Mouse (Mus musculus) MEL (cell line): Measurements from ENCODE around the gene Kalrn. TPM values are rescaled to one million over a fixed set of nuclear protein-coding genes. Genes with fewer than 3 reads are reported as not detected.

Experiments used
- DNase-seq: peaks from one replicate; pipeline ENCODE4 v3.0.0; 2011; ENCODE audit warnings: low read depth, low spot score
- H3K27ac ChIP-seq: 2 replicates; pipeline ENCODE4 v1.5.1; 2012; ENCODE audit warnings: low read depth, mild to moderate bottlenecking, control low read depth, low read length, moderate library complexity; ENCODE audit not compliant: control insufficient read depth
- H3K27me3 ChIP-seq, 2 experiments: fragments of 150-350 bp in 1 of 2; sonication (generic) in 1 of 2; 2 replicates each; pipeline ENCODE4 v1.6.1; 2012; ENCODE audit warnings: low read length in 2 of 2, mild to moderate bottlenecking in 2 of 2, improper control_type of control experiment in 1 of 2, moderate library complexity in 1 of 2; ENCODE audit not compliant: insufficient read depth in 2 of 2, control insufficient read depth in 1 of 2
- H3K36me3 ChIP-seq, 2 experiments: 2 replicates each; pipeline ENCODE4 v1.6.1; 2012 to 2014; ENCODE audit warnings: low read length in 2 of 2, improper control_type of control experiment in 1 of 2, inconsistent platforms in 1 of 2, mild to moderate bottlenecking in 1 of 2; ENCODE audit not compliant: insufficient read depth in 2 of 2, control insufficient read depth in 1 of 2
- H3K4me1 ChIP-seq, 2 experiments: fragments of 150-350 bp in 1 of 2; sonication (generic) in 1 of 2; 2 replicates each; pipeline ENCODE4 v1.6.1; 2012; ENCODE audit warnings: low read length in 2 of 2, improper control_type of control experiment in 1 of 2, mild to moderate bottlenecking in 1 of 2; ENCODE audit not compliant: insufficient read depth in 2 of 2, control insufficient read depth in 1 of 2
- H3K4me3 ChIP-seq, 2 experiments: fragments of 150-350 bp in 1 of 2; sonication (generic) in 1 of 2; 2 replicates each; pipeline ENCODE4 v1.5.1; 2012; ENCODE audit warnings: low read depth in 2 of 2, low read length in 2 of 2, mild to moderate bottlenecking in 2 of 2, moderate library complexity in 2 of 2, control low read depth in 1 of 2, improper control_type of control experiment in 1 of 2; ENCODE audit not compliant: control insufficient read depth in 1 of 2, insufficient read depth in 1 of 2
- H3K79me2 ChIP-seq: 2 replicates; pipeline ENCODE4 v1.6.1; 2012; ENCODE audit warnings: mild to moderate bottlenecking, low read length, moderate library complexity; ENCODE audit not compliant: control insufficient read depth, poor library complexity, insufficient read depth
- H3K9ac ChIP-seq: 2 replicates; pipeline ENCODE4 v1.6.1; 2012; ENCODE audit warnings: low read depth, mild to moderate bottlenecking, control low read depth, low read length, moderate library complexity; ENCODE audit not compliant: control insufficient read depth, poor library complexity, severe bottlenecking
- H3K9me3 ChIP-seq: fragments of 150-350 bp; sonication (generic); replicated peaks from 2 replicates; pipeline ENCODE4 v1.6.1; 2012; ENCODE audit warnings: mild to moderate bottlenecking, low read length, improper control_type of control experiment, moderate library complexity; ENCODE audit not compliant: insufficient read depth
- BHLHE40 ChIP-seq: IDR thresholded peaks from 2 replicates; pipeline ENCODE4 v1.6.1; 2012; ENCODE audit warnings: low read depth, mild to moderate bottlenecking, inconsistent platforms, low read length, improper control_type of control experiment, borderline replicate concordance
- CHD2 ChIP-seq: IDR thresholded peaks from 2 replicates; pipeline ENCODE4 v1.6.1; 2011; ENCODE audit warnings: low read length, improper control_type of control experiment
- CTCF ChIP-seq, 3 experiments: IDR thresholded peaks in 2 of 3; conservative IDR thresholded peaks in 1 of 3; 2 replicates each; pipeline ENCODE4 v1.5.1; 2011 to 2012; ENCODE audit warnings: low read length in 3 of 3, low read depth in 2 of 3, mild to moderate bottlenecking in 2 of 3, improper control_type of control experiment in 1 of 3, inconsistent platforms in 1 of 3, mixed read lengths in 1 of 3, moderate library complexity in 1 of 3; ENCODE audit not compliant: control insufficient read depth in 1 of 3, insufficient read depth in 1 of 3, poor library complexity in 1 of 3, severe bottlenecking in 1 of 3
- E2F4 ChIP-seq: IDR thresholded peaks from 2 replicates; pipeline ENCODE4 v1.6.1; 2011; ENCODE audit warnings: low read depth, low read length, improper control_type of control experiment, borderline replicate concordance
- ELF1 ChIP-seq: IDR thresholded peaks from 2 replicates; pipeline ENCODE4 v1.6.1; 2014; ENCODE audit warnings: low read depth, mild to moderate bottlenecking, inconsistent platforms, low read length, improper control_type of control experiment, moderate library complexity
- EP300 ChIP-seq, 2 experiments: IDR thresholded peaks; 2 replicates each; pipeline ENCODE4 v1.6.1; 2011; ENCODE audit warnings: improper control_type of control experiment in 2 of 2, low read length in 2 of 2, low read depth in 1 of 2, mild to moderate bottlenecking in 1 of 2
- ETS1 ChIP-seq: IDR thresholded peaks from 2 replicates; pipeline ENCODE4 v1.6.1; 2012; ENCODE audit warnings: low read depth, mild to moderate bottlenecking, inconsistent platforms, low read length, improper control_type of control experiment, moderate library complexity
- GATA1 ChIP-seq: IDR thresholded peaks from 2 replicates; pipeline ENCODE4 v1.6.1; 2011; ENCODE audit warnings: low read depth, low read length, improper control_type of control experiment
- HCFC1 ChIP-seq: IDR thresholded peaks from 2 replicates; pipeline ENCODE4 v1.6.1; 2012; ENCODE audit warnings: low read depth, mild to moderate bottlenecking, inconsistent platforms, low read length, improper control_type of control experiment, moderate library complexity
- MAFK ChIP-seq: IDR thresholded peaks from 2 replicates; pipeline ENCODE4 v1.6.1; 2011; ENCODE audit warnings: low read depth, mild to moderate bottlenecking, low read length, improper control_type of control experiment, borderline replicate concordance
- MAX ChIP-seq: IDR thresholded peaks from 2 replicates; pipeline ENCODE4 v1.6.1; 2011; ENCODE audit warnings: low read length, improper control_type of control experiment
- MAZ ChIP-seq: IDR thresholded peaks from 2 replicates; pipeline ENCODE4 v1.6.1; 2012; ENCODE audit warnings: low read depth, mild to moderate bottlenecking, inconsistent platforms, low read length, improper control_type of control experiment
- MXI1 ChIP-seq: IDR thresholded peaks from 2 replicates; pipeline ENCODE4 v1.6.1; 2011; ENCODE audit warnings: mild to moderate bottlenecking, low read depth, low read length, improper control_type of control experiment
- MYB ChIP-seq: IDR thresholded peaks from 2 replicates; pipeline ENCODE4 v1.6.1; 2011; ENCODE audit warnings: mild to moderate bottlenecking, low read depth, low read length, improper control_type of control experiment
- MYC ChIP-seq: IDR thresholded peaks from 2 replicates; pipeline ENCODE4 v1.6.1; 2011; ENCODE audit warnings: low read depth, mild to moderate bottlenecking, low read length, improper control_type of control experiment, moderate library complexity
- NRF1 ChIP-seq: IDR thresholded peaks from 2 replicates; pipeline ENCODE4 v1.6.1; 2014; ENCODE audit warnings: low read depth, mild to moderate bottlenecking, inconsistent platforms, low read length, improper control_type of control experiment, moderate library complexity; ENCODE audit not compliant: poor library complexity, insufficient read depth, severe bottlenecking
- POLR2AphosphoS2 ChIP-seq: IDR thresholded peaks from 2 replicates; pipeline ENCODE4 v1.6.1; 2011; ENCODE audit warnings: low read length, improper control_type of control experiment
- POLR2AphosphoS5 ChIP-seq: IDR thresholded peaks from 2 replicates; pipeline ENCODE4 v1.6.1; 2012; ENCODE audit warnings: low read depth, borderline replicate concordance, mild to moderate bottlenecking, inconsistent platforms, low read length, moderate library complexity, mixed read lengths
- RCOR1 ChIP-seq: IDR thresholded peaks from 2 replicates; pipeline ENCODE4 v1.6.1; 2012; ENCODE audit warnings: low read depth, mild to moderate bottlenecking, inconsistent platforms, low read length, improper control_type of control experiment
- SIN3A ChIP-seq: IDR thresholded peaks from 2 replicates; pipeline ENCODE4 v1.6.1; 2012; ENCODE audit warnings: low read length, improper control_type of control experiment, inconsistent platforms
- TAL1 ChIP-seq: IDR thresholded peaks from 2 replicates; pipeline ENCODE4 v1.6.1; 2012; ENCODE audit warnings: mild to moderate bottlenecking, inconsistent platforms, low read length, moderate library complexity, mixed read lengths
- TBP ChIP-seq: IDR thresholded peaks from 2 replicates; pipeline ENCODE4 v1.8.0; 2011; ENCODE audit warnings: low read depth, low read length, improper control_type of control experiment
- TCF12 ChIP-seq: IDR thresholded peaks from 2 replicates; pipeline ENCODE4 v1.6.1; 2014; ENCODE audit warnings: low read depth, mild to moderate bottlenecking, inconsistent platforms, low read length, improper control_type of control experiment, moderate library complexity
- USF1 ChIP-seq: IDR thresholded peaks from 2 replicates; pipeline ENCODE4 v1.6.1; 2014; ENCODE audit warnings: low read depth, mild to moderate bottlenecking, inconsistent platforms, low read length, improper control_type of control experiment, moderate library complexity
- USF2 ChIP-seq, 2 experiments: IDR thresholded peaks; 2 replicates each; pipeline ENCODE4 v1.6.1; 2011 to 2012; ENCODE audit warnings: improper control_type of control experiment in 2 of 2, low read length in 2 of 2, borderline replicate concordance in 1 of 2, inconsistent platforms in 1 of 2, low read depth in 1 of 2, mild to moderate bottlenecking in 1 of 2; ENCODE audit not compliant: insufficient read depth in 1 of 2
- ZC3H11A ChIP-seq: IDR thresholded peaks from 2 replicates; pipeline ENCODE4 v1.6.1; 2012; ENCODE audit warnings: low read depth, mild to moderate bottlenecking, inconsistent platforms, low read length, improper control_type of control experiment
- ZKSCAN1 ChIP-seq: IDR thresholded peaks from 2 replicates; pipeline ENCODE4 v1.6.1; 2012; ENCODE audit warnings: low read depth, mild to moderate bottlenecking, inconsistent platforms, low read length, improper control_type of control experiment, moderate library complexity
- ZMIZ1 ChIP-seq: IDR thresholded peaks from 2 replicates; pipeline ENCODE4 v1.6.1; 2012; ENCODE audit warnings: low read depth, mild to moderate bottlenecking, inconsistent platforms, low read length, improper control_type of control experiment, moderate library complexity
- polyA plus RNA-seq, 2 experiments: library from polyadenylated mRNA; stranded (reverse) in 1 of 2; unstranded in 1 of 2; fragments of >175 nt in 1 of 2; fragments of >200 nt in 1 of 2; gene quantifications; 2 replicates each; pipeline versions ENCODE4 v1.2.1 to v1.2.4; 2012; ENCODE audit warnings: low replicate concordance in 2 of 2, low read depth in 1 of 2; ENCODE audit not compliant: insufficient read length in 2 of 2, insufficient read depth in 1 of 2, missing spikeins in 1 of 2
- total RNA-seq: library from RNA; depleted of rRNA; stranded (reverse); fragments of 300-350 nt; gene quantifications from 2 replicates; pipeline ENCODE4 v1.2.3, GENCODE M21; 2012

Gene Kalrn
- total and polyA plus RNA-seq, 3 experiments = 10.4 to 11.8 TPM; not detected in 1

DNA sequence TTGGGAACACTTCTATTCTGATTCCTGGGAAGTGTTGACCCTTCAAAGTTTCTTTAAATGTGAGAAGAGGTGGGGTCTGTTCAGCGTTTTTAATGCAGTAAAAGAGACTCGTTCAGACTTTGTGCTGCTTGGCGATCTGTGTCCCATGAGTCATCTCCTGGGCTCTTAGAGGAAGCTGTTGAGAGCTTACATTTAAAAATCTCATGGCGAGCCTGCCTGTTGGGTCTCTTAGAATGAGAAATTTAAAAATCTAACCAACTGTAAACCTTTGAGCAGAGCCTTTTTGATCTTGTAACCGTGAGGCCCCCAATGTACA, 650.4 kb downstream of the Kalrn start:
- DNase-seq = peak; percentile 79
- Histone ChIP-seq H3K36me3 (peaks cover 0 to 11% of the 10 kb centered on the region in 2 experiments; a peak in 2 of 4 replicates), H3K4me1 (peaks cover 0 to 23% of the 10 kb centered on the region in 2 experiments; a peak in 3 of 4 replicates), H3K27me3 (no peaks in the 10 kb centered on the region), H3K27ac (peak overlapping the region; percentile 88), H3K4me3 (peak overlapping the region; percentile 41 to 50), H3K79me2 (no peaks in the 10 kb centered on the region), H3K9me3 (no peaks in the 10 kb centered on the region), H3K9ac (peak overlapping the region; percentile 61)
- no peak for TF ChIP-seq BHLHE40
- TF ChIP-seq MAZ = no peak
- TF ChIP-seq MAFK = no peak
- TF ChIP-seq ZC3H11A = no peak
- no peak for TF ChIP-seq ETS1
- no peak for TF ChIP-seq TCF12
- no peak for TF ChIP-seq ELF1
- TF ChIP-seq ZKSCAN1 = no peak
- TF ChIP-seq RCOR1 = no peak
- no peak for TF ChIP-seq SIN3A
- TF ChIP-seq TBP = no peak
- no peak for TF ChIP-seq CTCF (IDR thresholded peaks at IDR 0.05 in 2 of 3, conservative IDR thresholded peaks at IDR 0.05 in 1 of 3; ENCODE audit: control insufficient read depth in 1 of 3, insufficient read depth in 1 of 3, low read depth in 2 of 3, low read length in 3 of 3, poor library complexity in 1 of 3, severe bottlenecking in 1 of 3)
- no peak for TF ChIP-seq USF1
- no peak for TF ChIP-seq CHD2
- no peak for TF ChIP-seq MAX
- TF ChIP-seq ZMIZ1 = no peak
- no peak for TF ChIP-seq NRF1
- TF ChIP-seq GATA1 = no peak

GRCm38 (mm10) chr16:33922111-33923000, 651.0 kb downstream of the Kalrn start:
- peaks cover 0 to 23% of the 10 kb centered on the region in 2 experiments; a peak in 3 of 4 replicates for H3K4me1 ChIP-seq
- H3K27ac ChIP-seq = peak overlapping the region; percentile 88
- peak; percentile 78 for DNase-seq
- H3K4me3 ChIP-seq = peak overlapping the region; percentile 41 to 50
- H3K9me3 ChIP-seq = no peaks in the 10 kb centered on the region
- H3K27me3 ChIP-seq = no peaks in the 10 kb centered on the region
- H3K79me2 ChIP-seq = no peaks in the 10 kb centered on the region
- peaks cover 0 to 11% of the 10 kb centered on the region in 2 experiments; a peak in 2 of 4 replicates for H3K36me3 ChIP-seq
- H3K9ac ChIP-seq = peak overlapping the region; percentile 61
- TF ChIP-seq MYB = no peak
- TF ChIP-seq MXI1 = peak; percentile 41
- peak; percentile 65 to 70; a peak in 3 of 4 replicates for TF ChIP-seq EP300 (IDR thresholded peaks at IDR 0.05; ENCODE audit: low read depth in 1 of 2, low read length in 2 of 2)
- TF ChIP-seq POLR2AphosphoS5 = no peak
- TF ChIP-seq ZC3H11A = no peak
- TF ChIP-seq E2F4 = no peak
- TF ChIP-seq TAL1 = peak; percentile 53
- TF ChIP-seq GATA1 = peak; percentile 68
- no peak for TF ChIP-seq POLR2AphosphoS2
- peak; percentile 67 for TF ChIP-seq TCF12
- TF ChIP-seq USF2 (IDR thresholded peaks at IDR 0.05; ENCODE audit: borderline replicate concordance in 1 of 2, insufficient read depth in 1 of 2, low read depth in 1 of 2, low read length in 2 of 2) = no peak
- no peak for TF ChIP-seq MAZ
- 0 out of 2 replicates have a peak, but pooled peaks have one; percentile 34 for TF ChIP-seq MYC
- no peak for TF ChIP-seq TBP
- peak; percentile 56; the same call in 1 of the 2 replicates for TF ChIP-seq USF1
- TF ChIP-seq HCFC1 = no peak
- TF ChIP-seq ELF1 = no peak
- TF ChIP-seq NRF1 = no peak
